Mouse (Mus musculus) spleen, adult 12 weeks (tissue): Measurements from ENCODE around the gene Ints12.
A peak's percentile ranks its signal among the peaks of the same experiment; 100 is the strongest.

Source experiments
- DNase-seq: peaks from one replicate; pipeline ENCODE4 v3.0.0; 2022; ENCODE audit warnings: low spot score

Ints12 gene

GRCm38 (mm10) chr3:133091664-133092273, at the start of gene Ints12, which contains the start of gene Gstcd:
Gene Ints12 (plus strand): TSS chr3:133091840.
Gene Gstcd (minus strand): TSS chr3:133092033.
- DNase-seq: peak; percentile 87

- DNase-seq: no peak
These were observed 39.6 kb upstream of the Ints12 start for GRCm38 (mm10) chr3:133052068-133052467.

- no peak for DNase-seq
These were observed 16.1 kb upstream of the Ints12 start for GRCm38 (mm10) chr3:133075560-133075959.

GRCm38 (mm10) chr3:133082736-133083135, 8.9 kb upstream of the Ints12 start:
- no peak for DNase-seq

GRCm38 (mm10) chr3:133085858-133086257, 5.8 kb upstream of the Ints12 start:
- DNase-seq: no peak

GRCm38 (mm10) chr3:133090247-133091120, 1.2 kb upstream of the Ints12 start:
- DNase-seq: no peak

GRCm38 (mm10) chr3:133091121-133091663, 448 bp upstream of the Ints12 start:
- no peak for DNase-seq

GRCm38 (mm10) chr3:133092274-133092853, 724 bp downstream of the Ints12 start:
- DNase-seq: no peak

GRCm38 (mm10) chr3:133092936-133093335, 1.3 kb downstream of the Ints12 start:
- no peak for DNase-seq

GRCm38 (mm10) chr3:133094305-133094704, 2.7 kb downstream of the Ints12 start:
- DNase-seq: no peak

GRCm38 (mm10) chr3:133097936-133098335, 6.3 kb downstream of the Ints12 start:
- no peak for DNase-seq

- DNase-seq: no peak
These were observed 6.7 kb downstream of the Ints12 start for GRCm38 (mm10) chr3:133098336-133098735.

- DNase-seq: no peak
These were observed 7.3 kb downstream of the Ints12 start for GRCm38 (mm10) chr3:133098909-133099308.

- DNase-seq: no peak
These were observed 12.1 kb downstream of the Ints12 start for GRCm38 (mm10) chr3:133103768-133104167.

- DNase-seq: no peak
These were observed 12.8 kb downstream of the Ints12 start for GRCm38 (mm10) chr3:133104436-133104835.

GRCm38 (mm10) chr3:133108731-133109130, 17.1 kb downstream of the Ints12 start:
- DNase-seq: no peak

GRCm38 (mm10) chr3:133109844-133110243, 18.2 kb downstream of the Ints12 start:
- no peak for DNase-seq

GRCm38 (mm10) chr3:133111741-133112140, 20.1 kb downstream of the Ints12 start:
- DNase-seq: no peak

- DNase-seq: no peak
These were observed 21.6 kb downstream of the Ints12 start for GRCm38 (mm10) chr3:133113281-133113680.

- DNase-seq: no peak
These were observed 39.7 kb downstream of the Ints12 start for GRCm38 (mm10) chr3:133131372-133131771.

GRCm38 (mm10) chr3:133132611-133133010, 41.0 kb downstream of the Ints12 start:
- no peak for DNase-seq

- DNase-seq: no peak
These were observed 50.2 kb downstream of the Ints12 start for GRCm38 (mm10) chr3:133141877-133142276.
